Mouse (Mus musculus) T-helper 17 cell (primary cell): ENCODE results near the gene Med13l.

Source experiments
- in situ Hi-C, 2 experiments: fragments of 300-600 bp; cut with MboI, MseI; formaldehyde crosslinking; loops; 1 replicate in 1 of 2; 2 replicates in 1 of 2; pipeline ENCODE4 v1.15.1; 2025; ENCODE audit warnings: high pct_unique_total_duplicates in 2 of 2

Gene Med13l

DNA sequence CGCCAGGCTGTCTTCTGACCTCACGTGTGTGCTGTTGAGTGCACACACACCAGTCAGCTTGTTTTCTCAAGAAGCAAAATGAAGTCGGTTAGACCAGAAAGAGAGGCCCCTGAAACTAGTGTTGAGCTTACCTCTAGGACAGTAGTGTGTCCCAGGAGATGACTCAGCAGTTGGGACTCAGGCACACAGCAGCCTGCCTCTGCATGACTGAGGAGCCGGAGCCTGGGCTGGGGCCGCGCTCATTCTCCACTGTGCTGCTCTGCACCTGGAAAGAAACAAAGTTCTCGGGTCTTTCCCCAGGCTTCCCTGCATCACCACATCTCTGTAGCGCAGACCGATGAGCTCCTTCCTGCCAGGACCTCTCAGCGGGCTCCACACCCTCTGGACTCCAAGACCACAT lies 200.5 kb downstream of the Med13l start:
- in situ Hi-C loops = loop anchor here in 1 of 2 experiments (5.0 kb wide), 1 partner anchor 494 kb away; no protein-coding TSS in a partner anchor

GRCm38 (mm10) chr5:118762499-118763185 lies 202.2 kb downstream of the Med13l start:
- in situ Hi-C loops = loop anchor here in 1 of 2 experiments (5.0 kb wide), 1 partner anchor 495 kb away; no protein-coding TSS in a partner anchor

DNA sequence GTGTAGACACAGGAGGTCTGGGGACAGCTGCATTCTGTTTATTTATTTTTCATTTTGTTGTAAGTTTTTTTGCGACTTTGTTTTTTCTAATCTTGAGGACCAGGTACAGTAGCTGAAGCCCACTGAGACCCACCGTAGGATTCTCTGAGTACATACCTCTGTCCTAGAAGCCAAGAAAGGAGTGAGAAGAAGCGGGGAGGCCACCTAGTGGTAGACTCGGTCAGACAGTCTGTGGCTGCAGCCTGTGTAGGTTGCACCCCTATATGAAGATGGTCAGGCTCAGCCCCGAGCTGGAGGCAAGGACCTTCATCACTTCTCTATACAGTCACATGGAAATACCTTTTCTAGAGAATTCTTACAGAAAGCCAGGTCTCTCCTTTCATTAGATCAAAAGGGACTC lies 202.9 kb downstream of the Med13l start:
- in situ Hi-C loops = loop anchor here in 1 of 2 experiments (5.0 kb wide), 1 partner anchor 496 kb away; no protein-coding TSS in a partner anchor

DNA sequence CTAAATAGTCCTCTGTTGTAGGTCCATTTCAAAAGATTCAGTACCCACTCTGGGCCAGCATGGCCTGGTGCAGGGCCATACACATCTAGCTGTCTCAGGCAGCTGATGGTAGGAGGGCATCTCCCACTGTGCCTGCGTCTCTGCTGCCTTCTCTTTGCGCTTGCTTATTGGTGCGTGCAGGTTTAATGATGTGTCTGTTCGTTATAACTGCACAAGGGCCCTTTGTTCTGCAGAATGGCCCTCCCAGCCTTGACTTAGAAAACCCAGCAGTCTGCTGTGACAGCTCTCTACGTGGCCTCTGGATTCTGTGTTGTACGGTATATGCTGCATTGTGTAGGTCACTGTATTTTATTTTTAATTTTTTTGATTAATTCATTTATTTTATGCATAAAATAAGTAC lies 208.7 kb downstream of the Med13l start:
- in situ Hi-C loops = no loop called here

DNA sequence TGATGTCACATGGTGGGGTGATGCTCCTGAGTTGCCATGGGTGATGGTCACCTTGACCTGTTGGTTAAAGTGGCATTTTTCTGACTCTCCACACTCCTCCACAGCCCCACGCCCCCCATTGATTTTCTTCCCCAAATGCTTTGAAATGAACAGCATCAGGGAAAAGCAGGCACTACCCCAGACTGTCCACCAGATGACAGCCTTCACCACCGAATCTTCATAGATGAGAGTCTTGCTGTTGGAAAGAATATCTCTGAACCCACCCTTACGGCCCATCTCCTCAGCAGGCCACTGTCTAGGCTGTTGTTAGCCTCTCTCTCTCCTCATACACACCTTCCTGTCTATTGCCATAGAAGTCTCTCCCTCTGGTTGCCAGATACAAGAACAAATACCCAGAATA lies 213.4 kb downstream of the Med13l start:
- in situ Hi-C loops = no loop called here

- in situ Hi-C loops = no loop called here
Observed at GRCm38 (mm10) chr5:118776396-118776795, 215.9 kb downstream of the Med13l start.

DNA sequence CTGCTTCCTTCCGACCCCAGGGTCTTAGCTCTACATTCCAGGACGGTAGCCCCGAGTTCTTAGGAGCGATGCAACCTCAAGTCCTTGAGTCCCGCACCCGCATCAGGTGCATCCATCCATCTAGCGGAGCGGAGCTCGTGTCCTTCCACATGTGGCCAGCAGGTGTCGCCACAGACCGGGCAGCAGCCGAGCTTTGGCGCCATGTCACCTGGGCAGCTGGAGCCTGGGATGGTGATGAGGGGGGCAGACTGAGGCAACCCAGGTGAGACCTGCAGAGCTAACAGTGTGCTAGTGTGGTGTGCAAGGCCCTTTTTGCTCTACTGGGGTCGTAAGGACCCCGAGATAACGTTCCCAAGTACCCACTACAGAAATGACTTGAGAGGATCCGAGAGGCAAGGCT lies 221.1 kb downstream of the Med13l start:
- in situ Hi-C loops = loop anchor here (5.0 kb wide), 4 partner anchors 36 to 916 kb away; no protein-coding TSS in a partner anchor

DNA sequence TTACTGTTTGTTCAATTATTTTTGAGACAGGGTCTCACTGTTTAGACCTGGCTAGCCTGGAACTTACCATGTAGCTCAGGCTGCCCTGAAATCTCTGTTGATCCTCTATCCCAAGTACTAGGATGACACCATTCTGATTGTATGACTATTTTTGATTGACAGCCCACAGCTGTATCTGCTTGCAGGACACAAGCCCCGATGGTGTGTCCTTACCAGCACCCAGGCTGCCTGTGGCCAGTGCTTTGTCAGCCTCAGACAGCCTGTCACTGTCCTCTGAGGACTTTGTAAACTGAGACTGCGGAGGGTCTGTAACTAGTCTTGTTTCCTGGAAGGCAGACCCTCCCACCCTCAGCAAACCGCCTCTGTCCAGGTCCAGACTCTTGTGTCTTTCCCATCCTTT lies 221.7 kb downstream of the Med13l start:
- in situ Hi-C loops = loop anchor here (5.0 kb wide), 4 partner anchors 35 to 915 kb away; no protein-coding TSS in a partner anchor

DNA sequence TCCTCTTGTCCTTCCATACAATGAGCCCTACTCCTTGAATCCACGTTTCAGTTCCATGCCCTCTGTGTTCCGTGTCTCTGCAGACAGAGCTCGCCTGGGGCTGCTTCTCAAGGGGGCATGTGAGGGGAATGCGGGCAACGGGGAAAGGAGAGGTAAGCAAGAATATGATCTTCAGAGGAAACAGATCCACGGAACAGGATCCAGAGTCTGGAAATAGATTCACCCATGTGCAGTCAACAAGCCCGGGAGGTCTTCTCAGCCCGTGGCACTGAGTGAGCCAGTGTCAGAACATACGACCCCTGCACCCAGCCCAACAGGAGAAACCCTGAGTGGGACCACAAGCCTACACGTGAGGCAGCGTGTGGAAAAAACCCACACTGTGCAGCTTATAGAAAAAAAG lies 228.7 kb downstream of the Med13l start:
- in situ Hi-C loops = no loop called here

- in situ Hi-C loops = no loop called here
Observed at GRCm38 (mm10) chr5:118789776-118790175, 229.3 kb downstream of the Med13l start.

- in situ Hi-C loops = no loop called here
Observed at GRCm38 (mm10) chr5:118797811-118798210, 237.3 kb downstream of the Med13l start.

DNA sequence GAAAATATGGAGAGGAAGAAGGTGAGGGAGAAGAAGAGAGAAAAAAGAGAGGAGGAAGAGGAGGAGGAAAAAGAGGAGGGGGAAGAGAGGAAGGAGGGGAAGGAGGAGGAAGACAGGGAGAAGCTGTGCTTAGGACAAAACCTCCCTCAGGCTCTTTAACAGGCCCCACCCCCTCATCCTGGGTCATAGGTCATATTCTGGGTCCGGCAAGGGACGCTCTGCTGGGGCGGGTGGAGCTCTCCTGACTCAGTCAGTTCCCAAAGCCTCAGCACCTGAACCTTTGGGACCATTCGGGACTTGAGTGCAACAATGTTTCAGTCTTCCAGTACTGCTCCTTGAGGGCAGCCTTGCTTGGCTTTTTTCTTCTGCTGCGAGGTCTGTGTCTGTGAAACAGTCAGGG lies 241.1 kb downstream of the Med13l start:
- in situ Hi-C loops = no loop called here

DNA sequence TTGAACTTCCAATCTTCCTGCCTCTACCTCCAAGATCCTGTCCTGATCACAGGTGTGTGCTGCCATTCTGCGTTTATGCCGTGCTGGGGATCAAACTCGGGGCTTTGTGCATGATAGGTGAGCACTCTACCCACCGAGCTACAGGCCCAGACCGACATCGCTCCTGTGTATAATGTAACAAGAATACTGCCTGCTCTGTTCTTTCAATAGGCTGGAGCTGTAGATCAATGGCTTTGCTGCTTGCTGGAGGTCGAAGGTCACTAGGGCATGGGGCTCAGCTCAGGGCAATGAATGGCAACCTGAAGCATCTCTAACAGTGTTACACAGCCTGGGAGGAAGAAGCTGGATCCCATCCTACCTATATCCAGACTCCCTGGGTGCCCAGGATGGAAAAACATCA lies 241.6 kb downstream of the Med13l start:
- in situ Hi-C loops = no loop called here

GRCm38 (mm10) chr5:118808946-118809345 lies 248.5 kb downstream of the Med13l start:
- in situ Hi-C loops = no loop called here

GRCm38 (mm10) chr5:118809588-118809987 lies 249.1 kb downstream of the Med13l start:
- in situ Hi-C loops = no loop called here

DNA sequence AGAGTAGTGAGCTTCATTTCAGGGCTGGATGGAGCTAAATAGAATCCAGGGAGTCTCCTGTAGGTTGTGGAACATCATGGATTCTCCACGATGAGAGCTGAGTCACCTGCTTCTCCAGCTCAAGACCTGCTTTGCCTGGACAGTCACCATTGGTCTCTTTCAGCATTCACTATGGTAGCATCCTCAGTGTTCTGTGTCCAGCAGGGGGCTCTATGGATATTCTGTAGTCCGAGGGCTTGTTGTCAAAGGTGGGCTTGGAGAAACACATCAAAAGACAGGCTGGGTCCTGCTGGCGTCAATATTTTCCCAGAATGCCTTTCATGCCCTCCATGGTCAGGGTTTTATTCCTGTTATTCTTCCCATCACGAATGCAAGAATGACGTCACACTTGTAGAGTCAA lies 251.2 kb downstream of the Med13l start:
- in situ Hi-C loops = no loop called here

DNA sequence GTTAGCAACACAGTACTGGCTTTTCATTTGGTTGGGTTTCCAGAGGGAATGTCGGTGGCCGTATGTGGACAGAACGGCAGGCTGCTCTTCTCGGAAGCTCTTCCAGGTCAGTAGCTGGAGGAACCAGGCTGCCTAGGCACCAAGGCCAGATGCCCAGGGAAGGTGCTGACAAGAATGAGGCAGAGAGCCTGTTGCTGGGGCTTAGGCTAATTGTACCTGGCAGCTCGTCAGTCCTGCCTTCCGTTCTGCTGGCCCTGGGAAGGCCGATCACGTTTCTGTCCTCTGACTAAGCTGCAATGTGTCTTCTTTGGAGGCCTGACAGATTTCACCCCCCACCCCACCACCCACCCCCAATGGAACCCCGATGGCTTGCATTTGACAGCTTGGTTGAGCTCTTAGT lies 251.9 kb downstream of the Med13l start:
- in situ Hi-C loops = no loop called here

- in situ Hi-C loops = no loop called here
Observed at GRCm38 (mm10) chr5:118812947-118813401, 252.5 kb downstream of the Med13l start.

DNA sequence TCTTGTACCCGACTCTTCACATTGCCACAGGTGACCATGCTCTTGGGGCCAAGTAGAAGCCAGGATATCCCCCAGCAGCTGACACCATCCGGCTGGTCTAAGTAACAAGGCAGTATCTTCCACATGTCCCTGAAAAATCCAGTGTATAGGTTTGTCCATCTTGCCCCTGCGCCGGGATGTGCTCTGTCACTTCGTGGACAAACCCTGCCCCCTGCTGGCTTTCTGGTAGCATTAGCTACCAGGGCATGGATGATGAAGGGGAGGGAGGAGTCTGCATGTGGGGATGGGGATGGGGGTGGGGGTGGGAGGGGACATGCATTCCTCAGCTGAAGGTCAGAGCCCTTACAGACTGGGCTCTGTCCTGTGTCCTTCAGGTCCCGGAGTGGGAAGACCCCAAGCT lies 253.6 kb downstream of the Med13l start:
- in situ Hi-C loops = no loop called here
